Mouse (Mus musculus) testis, adult 2 months (tissue): Measurements from ENCODE around the gene Dgki. TPM values are rescaled to one million over a fixed set of nuclear protein-coding genes. Genes with fewer than 3 reads are reported as not detected.

Experiments used
- H3K27ac ChIP-seq: fragments of 200-500 bp; 2 replicates; pipeline ENCODE4 v1.5.1; 2012; ENCODE audit warnings: low read depth, low read length; ENCODE audit not compliant: control insufficient read depth, insufficient read depth
- H3K27me3 ChIP-seq: fragments of 200-500 bp; 2 replicates; pipeline ENCODE4 v1.6.1; 2012; ENCODE audit warnings: mild to moderate bottlenecking, low read length, moderate library complexity; ENCODE audit not compliant: control insufficient read depth, insufficient read depth
- H3K36me3 ChIP-seq: fragments of 200-500 bp; 2 replicates; pipeline ENCODE4 v1.6.1; 2012; ENCODE audit warnings: mild to moderate bottlenecking, low read length; ENCODE audit not compliant: control insufficient read depth, insufficient read depth
- H3K4me1 ChIP-seq: fragments of 200-500 bp; 2 replicates; pipeline ENCODE4 v1.6.1; 2012; ENCODE audit warnings: low read length; ENCODE audit not compliant: control insufficient read depth, insufficient read depth
- H3K4me3 ChIP-seq: fragments of 200-500 bp; 2 replicates; pipeline ENCODE4 v1.5.1; 2012; ENCODE audit warnings: low read depth, mild to moderate bottlenecking, low read length, moderate library complexity, mixed read lengths; ENCODE audit not compliant: control insufficient read depth
- CTCF ChIP-seq: fragments of 200-500 bp; IDR thresholded peaks from 2 replicates; pipeline ENCODE4 v1.5.1; 2012; ENCODE audit warnings: low read depth, mild to moderate bottlenecking, inconsistent platforms, low read length, moderate library complexity; ENCODE audit not compliant: control insufficient read depth, insufficient read depth, insufficient replicate concordance
- POLR2A ChIP-seq: fragments of 200-500 bp; IDR thresholded peaks from 2 replicates; pipeline ENCODE4 v1.6.1; 2012; ENCODE audit warnings: low read depth, mild to moderate bottlenecking, inconsistent platforms, low read length, moderate library complexity; ENCODE audit not compliant: control insufficient read depth
- polyA plus RNA-seq: library from polyadenylated mRNA; depleted of rRNA; stranded (reverse); fragments of >200 nt; gene quantifications from 2 replicates; pipeline ENCODE4 v1.2.3, GENCODE M21; 2012

The Dgki gene
- polyA plus RNA-seq, 1 experiment, result 0.10 TPM

- H3K27ac ChIP-seq, result no peak overlapping the region
- TF ChIP-seq POLR2A, result no peak
- no peak for TF ChIP-seq CTCF
- no peaks in the 10 kb centered on the region for H3K27me3 ChIP-seq
- H3K4me3 ChIP-seq, result no peak overlapping the region
- no peaks in the 10 kb centered on the region for H3K36me3 ChIP-seq
- H3K4me1 ChIP-seq, result no peaks in the 10 kb centered on the region
Observed at GRCm38 (mm10) chr6:37215655-37216054, 84.3 kb downstream of the Dgki start.

GRCm38 (mm10) chr6:37212930-37213329 is 87.1 kb downstream of the Dgki start:
- TF ChIP-seq CTCF (no peak), POLR2A (no peak)
- H3K4me1 ChIP-seq, result no peaks in the 10 kb centered on the region

GRCm38 (mm10) chr6:37211545-37212247 is 88.3 kb downstream of the Dgki start:
- no peak overlapping the region for H3K27ac ChIP-seq
- TF ChIP-seq CTCF (no peak), POLR2A (no peak)

More at GRCm38 (mm10) chr6:37212930-37213329, 87.1 kb downstream of the Dgki start:
- Histone ChIP-seq H3K27ac (no peak overlapping the region), H3K36me3 (no peaks in the 10 kb centered on the region), H3K27me3 (no peaks in the 10 kb centered on the region), H3K4me3 (no peak overlapping the region)

GRCm38 (mm10) chr6:37202901-37203300 is 97.1 kb downstream of the Dgki start:
- no peak for TF ChIP-seq CTCF
- TF ChIP-seq POLR2A, result no peak
- Histone ChIP-seq H3K4me1 (peaks cover 4% of the 10 kb centered on the region; the same call in 1 of the 2 replicates), H3K27ac (no peak overlapping the region), H3K4me3 (no peak overlapping the region), H3K27me3 (no peaks in the 10 kb centered on the region), H3K36me3 (no peaks in the 10 kb centered on the region)

More at GRCm38 (mm10) chr6:37211545-37212247, 88.3 kb downstream of the Dgki start:
- H3K4me3 ChIP-seq, result no peak overlapping the region
- no peaks in the 10 kb centered on the region for H3K4me1 ChIP-seq
- H3K36me3 ChIP-seq, result no peaks in the 10 kb centered on the region
- H3K27me3 ChIP-seq, result no peaks in the 10 kb centered on the region

- TF ChIP-seq POLR2A, result no peak
- Histone ChIP-seq H3K4me3 (no peak overlapping the region), H3K27me3 (no peaks in the 10 kb centered on the region), H3K27ac (no peak overlapping the region), H3K36me3 (no peaks in the 10 kb centered on the region), H3K4me1 (peaks cover 4% of the 10 kb centered on the region; the same call in 1 of the 2 replicates)
Observed at GRCm38 (mm10) chr6:37200840-37201239, 99.1 kb downstream of the Dgki start.

GRCm38 (mm10) chr6:37199502-37199901 is 100.5 kb downstream of the Dgki start:
- no peak for TF ChIP-seq POLR2A
- TF ChIP-seq CTCF, result no peak
- H3K36me3 ChIP-seq, result no peaks in the 10 kb centered on the region
- peaks cover 4% of the 10 kb centered on the region; the same call in 1 of the 2 replicates for H3K4me1 ChIP-seq
- H3K27ac ChIP-seq, result no peak overlapping the region
- H3K27me3 ChIP-seq, result no peaks in the 10 kb centered on the region
- H3K4me3 ChIP-seq, result no peak overlapping the region

- Histone ChIP-seq H3K27ac (no peak overlapping the region), H3K4me1 (no peaks in the 10 kb centered on the region), H3K4me3 (no peak overlapping the region), H3K27me3 (no peaks in the 10 kb centered on the region), H3K36me3 (no peaks in the 10 kb centered on the region)
- TF ChIP-seq POLR2A (no peak), CTCF (no peak)
Observed at GRCm38 (mm10) chr6:37197745-37198144, 102.2 kb downstream of the Dgki start.
